Mouse (Mus musculus): Measurements from ENCODE around the gene Cog3. TPM values are rescaled to one million over a fixed set of nuclear protein-coding genes. Genes with fewer than 3 reads are reported as not detected.

Gene Cog3
- polyA plus RNA-seq, 2 experiments = 26.5 to 30.8 TPM

DNA sequence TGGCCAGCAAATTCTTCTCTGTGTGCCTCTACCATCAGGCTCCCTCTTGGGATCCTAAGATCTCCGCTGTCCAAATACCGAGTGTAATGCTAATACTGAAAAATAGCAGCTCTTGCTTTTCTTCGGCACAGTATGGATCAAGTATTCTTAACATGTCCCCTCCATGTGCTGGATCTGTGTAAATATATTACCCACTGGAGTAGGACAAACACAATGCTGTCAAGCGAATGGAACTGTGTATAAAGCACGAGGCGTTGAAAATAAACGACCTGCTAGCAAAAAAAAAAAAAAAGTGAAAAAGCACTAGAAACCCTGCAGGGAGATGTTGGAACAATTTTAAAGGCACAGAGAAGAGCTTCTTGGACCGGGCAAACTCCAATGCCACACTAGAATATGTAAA, 92.8 kb downstream of the Cog3 start:
- WGBS = 62% methylated on average over 8 of the region's 8 CpGs
- H3K36me3 ChIP-seq (ENCODE audit: control insufficient read depth, insufficient read depth, low read length) = no peaks in the 10 kb centered on the region
- no peaks in the 10 kb centered on the region for H3K9me3 ChIP-seq (ENCODE audit: control insufficient read depth, low read length)
- H3K4me1 ChIP-seq (ENCODE audit: control insufficient read depth, insufficient read depth, low read length) = 0 out of 2 replicates have a peak, but pooled peaks cover 2% of the 10 kb centered on the region
- H3K27me3 ChIP-seq (ENCODE audit: control insufficient read depth, insufficient read depth, low read length) = no peaks in the 10 kb centered on the region
- DNase-seq (ENCODE audit: low spot score) = no peak
- TF ChIP-seq POLR2A (IDR thresholded peaks at IDR 0.05; ENCODE audit: borderline replicate concordance, extremely low read depth, insufficient read depth, insufficient read length) = no peak
- no peak overlapping the region for H3K9ac ChIP-seq (ENCODE audit: low read depth, low read length, severe bottlenecking)
- no peak overlapping the region for H3K4me2 ChIP-seq (replicated peaks; ENCODE audit: low read depth, low read length, severe bottlenecking)
- H3K4me3 ChIP-seq (replicated peaks; ENCODE audit: low read length) = no peak overlapping the region
- H3K27ac ChIP-seq (replicated peaks; ENCODE audit: low read depth, low read length) = no peak overlapping the region
- no peak for ATAC-seq (ENCODE audit: low FRiP score, low read depth)

GRCm38 (mm10) chr14:75660936-75661335, 93.4 kb downstream of the Cog3 start:
- Histone ChIP-seq H3K27ac (replicated peaks; ENCODE audit: low read depth, low read length) (no peak overlapping the region), H3K36me3 (ENCODE audit: control insufficient read depth, insufficient read depth, low read length) (no peaks in the 10 kb centered on the region), H3K9me3 (ENCODE audit: control insufficient read depth, low read length) (no peaks in the 10 kb centered on the region), H3K4me2 (replicated peaks; ENCODE audit: low read depth, low read length, severe bottlenecking) (no peak overlapping the region), H3K4me1 (ENCODE audit: control insufficient read depth, insufficient read depth, low read length) (0 out of 2 replicates have a peak, but pooled peaks cover 2% of the 10 kb centered on the region), H3K9ac (ENCODE audit: low read depth, low read length, severe bottlenecking) (no peak overlapping the region), H3K4me3 (replicated peaks; ENCODE audit: low read length) (no peak overlapping the region), H3K27me3 (ENCODE audit: control insufficient read depth, insufficient read depth, low read length) (no peaks in the 10 kb centered on the region)
- no peak for TF ChIP-seq POLR2A (IDR thresholded peaks at IDR 0.05; ENCODE audit: borderline replicate concordance, extremely low read depth, insufficient read depth, insufficient read length)
- DNase-seq (ENCODE audit: low spot score) (no peak), ATAC-seq (ENCODE audit: low FRiP score, low read depth) (no peak)
- WGBS = 63% methylated on average over 6 of the region's 6 CpGs

Other genes starting within 250 kb of the Cog3 start
- gene Spert, start 161.4 kb downstream of the Cog3 start, polyA plus RNA-seq (2012; rRNA removed) = not detected in 2 replicates
- gene Spert, start 161.4 kb downstream of the Cog3 start, polyA plus RNA-seq (2014; fragmentation: Nextera tagmentation; extraction: Ambion mirVana) = not detected in 2 replicates
- gene Erich6b, start 112.3 kb downstream of the Cog3 start, polyA plus RNA-seq (2012; rRNA removed) = not detected in 2 replicates
- gene Erich6b, start 112.3 kb downstream of the Cog3 start, polyA plus RNA-seq (2014; fragmentation: Nextera tagmentation; extraction: Ambion mirVana) = not detected in 2 replicates
- gene Slc25a30, start 32.5 kb upstream of the Cog3 start, polyA plus RNA-seq (2012; rRNA removed) = 6.2 and 8.2 TPM in 2 replicates
- 3.5 and 4.6 TPM in 2 replicates for gene Slc25a30, start 32.5 kb upstream of the Cog3 start, polyA plus RNA-seq (2014; fragmentation: Nextera tagmentation; extraction: Ambion mirVana)
- gene Tpt1, start 90.6 kb upstream of the Cog3 start, polyA plus RNA-seq (2012; rRNA removed) = 2,516 and 2,539 TPM in 2 replicates
- gene Tpt1, start 90.6 kb upstream of the Cog3 start, polyA plus RNA-seq (2014; fragmentation: Nextera tagmentation; extraction: Ambion mirVana) = 1,237 and 1,305 TPM in 2 replicates
- gene Kctd4, start 200.5 kb upstream of the Cog3 start, polyA plus RNA-seq (2012; rRNA removed) = 1.3 and 1.6 TPM in 2 replicates
- 1.3 and 1.4 TPM in 2 replicates for gene Kctd4, start 200.5 kb upstream of the Cog3 start, polyA plus RNA-seq (2014; fragmentation: Nextera tagmentation; extraction: Ambion mirVana)

Data from limb, embryonic 14.5 days (tissue).